Mouse (Mus musculus) granulocyte monocyte progenitor cell, adult 5-6 weeks (primary cell): ENCODE results near the gene Plcb3. TPM values are rescaled to one million over a fixed set of nuclear protein-coding genes. Genes with fewer than 3 reads are reported as not detected.

Experiments
- ATAC-seq: replicated peaks from 2 replicates; pipeline ENCODE4 v1.8.0; 2016; ENCODE audit warnings: mild to moderate bottlenecking, moderate TSS enrichment, inconsistent platforms; ENCODE audit not compliant: poor library complexity, severe bottlenecking
- total RNA-seq, 2 experiments: library from RNA; stranded (forward) in 1 of 2; stranded (reverse) in 1 of 2; fragments of 200-712, 200-1000 nt in 1 of 2; fragments of >200 nt in 1 of 2; fragmentation: Nextera tagmentation in 1 of 2; gene quantifications; 2 replicates each; pipeline ENCODE4 v1.2.3; 2014 to 2017

The Plcb3 gene
- total RNA-seq, 2 experiments from 2014 or later = 8.0 to 10.9 TPM

GRCm38 (mm10) chr19:6942764-6943163 lies 33.5 kb downstream of the Plcb3 start:
- no peak for ATAC-seq

GRCm38 (mm10) chr19:6942249-6942691 lies 34.0 kb downstream of the Plcb3 start, which contains the start of gene Gpr137:
Gpr137 (minus strand) TSS chr19:6942480.
- ATAC-seq = peak; percentile 72

DNA sequence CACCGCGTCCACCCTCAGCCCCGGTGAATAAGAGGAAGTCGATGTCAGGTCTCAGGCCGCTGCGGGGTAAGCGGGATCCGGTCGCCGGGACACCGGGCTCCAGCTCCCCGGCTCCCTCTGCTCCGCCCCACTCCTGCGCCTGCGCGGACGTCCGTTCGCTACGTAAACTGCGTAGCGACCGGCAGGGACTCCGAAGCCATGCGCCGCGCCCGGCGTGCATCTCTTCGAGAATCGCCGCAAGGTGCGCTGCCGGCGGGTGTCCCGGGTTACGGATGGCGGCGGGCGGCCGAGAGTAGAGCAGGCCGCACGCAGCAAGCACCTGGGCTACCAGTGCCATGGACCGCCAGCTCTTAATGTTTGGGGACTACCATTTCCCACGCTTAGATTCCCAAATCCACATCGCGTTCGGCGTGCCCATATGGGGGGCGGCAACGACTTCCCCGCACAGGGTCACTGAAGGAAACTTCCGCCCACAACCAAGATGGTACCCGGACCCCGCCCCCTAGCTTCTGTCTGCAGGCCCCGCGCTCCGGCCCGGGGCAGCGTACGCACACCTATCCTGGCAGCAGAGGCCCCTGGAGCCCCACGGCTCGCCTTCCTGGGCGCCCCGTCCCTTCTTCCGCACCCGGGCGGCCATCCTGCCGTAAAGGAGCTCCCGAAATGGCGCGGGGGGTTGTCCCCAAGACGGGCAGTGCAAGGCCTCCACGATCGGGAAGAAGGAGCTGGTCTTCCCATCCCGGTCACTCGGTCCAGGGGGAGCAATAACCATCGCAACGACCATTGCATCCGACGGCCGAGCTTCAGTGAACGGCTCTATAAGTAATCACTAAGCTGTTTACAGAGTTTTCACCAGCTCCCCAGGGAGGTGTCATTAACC lies 34.7 kb downstream of the Plcb3 start, which contains the start of gene Bad:
Gene Bad (plus strand): TSS at position 490 of the 877 bp plus-strand sequence.
- ATAC-seq = peak; percentile 76

- ATAC-seq = no peak
Measured at GRCm38 (mm10) chr19:6940396-6941351, 35.6 kb downstream of the Plcb3 start.

DNA sequence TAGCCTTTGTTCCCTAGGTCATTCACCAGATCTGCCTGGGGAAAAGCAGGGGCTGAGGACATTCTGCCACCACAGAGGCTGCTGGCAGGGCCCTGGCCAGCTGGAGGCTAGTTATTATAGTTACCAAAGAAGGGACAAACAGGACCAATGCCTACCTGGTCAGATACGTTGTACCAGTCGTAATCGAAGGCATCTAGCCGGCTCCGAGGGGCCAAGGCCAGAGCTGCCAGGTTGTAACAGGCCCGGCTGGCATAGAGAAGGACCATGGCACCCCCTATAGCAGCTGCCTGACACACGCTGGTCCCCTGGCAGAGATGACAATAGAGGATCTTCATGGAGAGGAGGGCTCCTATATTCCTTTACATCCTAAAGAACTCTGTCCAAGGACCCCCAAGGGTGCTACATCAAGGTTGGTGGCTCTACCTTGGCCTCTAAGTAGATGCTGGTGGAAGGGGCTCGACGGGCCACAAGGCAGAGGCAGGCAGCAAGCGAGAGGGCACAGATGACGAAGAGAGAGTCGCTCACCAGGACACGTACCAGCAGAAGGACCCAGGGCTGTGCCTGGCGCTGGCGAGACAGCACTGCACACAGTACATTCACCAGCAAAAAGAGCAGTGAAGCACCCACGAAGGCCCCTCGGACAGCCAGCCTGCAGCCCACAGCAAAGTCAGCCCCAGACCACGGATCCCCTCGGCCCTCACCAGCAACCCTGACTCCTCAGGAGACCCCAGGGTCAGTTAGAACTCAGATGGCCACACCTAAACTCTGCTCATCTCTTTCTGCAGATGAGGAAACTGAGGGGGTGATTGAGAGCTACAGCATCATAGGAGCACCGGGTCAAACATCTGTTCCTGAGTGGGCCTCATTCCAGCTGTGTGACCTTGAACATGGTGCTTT lies 36.9 kb downstream of the Plcb3 start:
- ATAC-seq = no peak

GRCm38 (mm10) chr19:6937541-6938465 lies 38.5 kb downstream of the Plcb3 start:
- ATAC-seq = no peak

- no peak for ATAC-seq
Measured at GRCm38 (mm10) chr19:6936299-6936698, 40.0 kb downstream of the Plcb3 start.

GRCm38 (mm10) chr19:6934195-6934977 lies 41.9 kb downstream of the Plcb3 start, which contains the start of gene Kcnk4:
Kcnk4 (minus strand) TSS chr19:6934515.
- ATAC-seq = no peak

DNA sequence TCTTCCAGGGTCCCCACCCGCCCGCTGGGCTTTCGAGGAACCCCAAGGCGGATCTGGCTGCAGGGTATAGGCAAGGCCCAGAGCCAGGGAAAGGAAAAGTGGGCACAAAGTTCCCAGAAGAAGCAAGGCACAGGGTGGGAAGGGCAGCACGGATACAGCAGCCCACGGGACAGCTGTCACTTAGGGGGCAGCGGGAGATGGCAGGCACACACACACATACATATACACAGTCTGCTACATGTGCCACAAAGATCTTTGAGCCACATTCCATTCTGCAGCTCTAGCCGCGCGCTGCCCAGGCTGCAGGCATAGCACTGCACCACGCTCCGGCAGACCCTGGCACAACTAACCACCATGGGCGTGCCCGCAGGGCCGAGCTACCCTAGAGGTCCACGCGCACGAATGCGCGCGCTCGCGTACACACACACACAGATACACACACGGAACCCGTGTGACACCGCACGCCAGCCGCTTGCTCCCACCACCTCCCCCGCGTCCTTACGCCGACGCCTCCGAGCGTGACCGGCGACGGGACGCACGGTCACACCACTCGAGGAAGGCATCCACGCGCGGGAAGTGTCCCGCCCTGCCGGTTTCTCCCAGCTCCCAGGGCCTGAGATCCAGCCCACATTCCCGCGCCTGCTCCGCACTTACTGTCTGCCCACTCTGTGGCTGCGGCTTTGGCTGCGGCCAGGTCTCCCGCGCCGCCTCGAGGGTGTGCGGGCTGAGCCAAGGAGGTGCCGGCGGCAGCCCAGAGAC lies 42.7 kb downstream of the Plcb3 start:
- ATAC-seq = peak; percentile 62

- ATAC-seq = no peak
Measured at GRCm38 (mm10) chr19:6933102-6933435, 43.2 kb downstream of the Plcb3 start.

DNA sequence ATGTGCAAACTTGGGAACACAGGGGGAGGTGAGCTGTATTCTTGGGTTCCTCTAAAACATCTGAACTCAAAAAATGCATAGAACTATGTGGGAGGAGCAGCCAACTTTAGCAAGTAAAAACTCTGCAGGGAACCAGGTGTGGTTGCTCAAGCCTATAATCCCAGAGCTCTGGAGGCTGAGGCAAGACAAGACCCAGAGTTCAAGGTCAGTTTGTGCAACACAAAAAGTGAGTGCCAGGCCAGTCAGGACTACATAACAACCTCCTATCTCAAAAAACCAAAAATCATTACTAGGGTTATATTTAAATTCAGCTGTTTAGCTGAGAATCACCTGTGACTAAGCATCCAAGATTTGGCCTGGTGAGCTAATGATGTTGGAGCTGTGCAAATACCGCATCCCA lies 44.3 kb downstream of the Plcb3 start:
- ATAC-seq = no peak

- no peak for ATAC-seq
Measured at GRCm38 (mm10) chr19:6931002-6931401, 45.3 kb downstream of the Plcb3 start.

DNA sequence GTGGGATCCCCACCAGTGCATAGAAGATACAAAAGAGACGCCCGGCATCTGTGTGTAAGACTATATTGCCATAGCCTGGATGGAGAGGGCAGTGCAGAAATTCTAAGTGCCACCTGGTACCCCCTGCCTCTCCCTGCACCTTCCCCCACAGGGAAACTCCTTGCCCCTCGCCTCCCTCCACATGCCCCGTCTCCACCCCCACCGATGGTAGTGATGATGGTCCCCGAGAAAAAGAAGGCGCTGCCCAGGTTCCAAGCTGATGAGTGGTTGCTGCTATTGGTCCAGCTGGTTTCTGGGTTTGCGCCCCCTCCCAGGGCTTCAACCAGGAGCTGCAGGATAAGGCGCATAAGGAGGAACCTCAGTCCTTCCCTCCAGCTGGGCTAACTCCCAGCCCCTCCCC lies 48.2 kb downstream of the Plcb3 start:
- ATAC-seq = no peak

- no peak for ATAC-seq
Measured at GRCm38 (mm10) chr19:6926559-6927255, 49.6 kb downstream of the Plcb3 start.

GRCm38 (mm10) chr19:6925611-6926329 lies 50.5 kb downstream of the Plcb3 start:
- no peak for ATAC-seq

GRCm38 (mm10) chr19:6925307-6925573 lies 51.0 kb downstream of the Plcb3 start, which contains the start of gene Catsperz:
Catsperz (minus strand) TSS chr19:6925380.
- ATAC-seq = no peak
